Mouse (Mus musculus) lung, adult 2 months (tissue): Measurements from ENCODE around the gene Bola3. TPM values are rescaled to one million over a fixed set of nuclear protein-coding genes. Genes with fewer than 3 reads are reported as not detected.

ENCODE experiments used
- DNase-seq: peaks from one replicate; pipeline ENCODE4 v3.0.0; 2022
- H3K4me1 ChIP-seq: fragments of 200-500 bp; 2 replicates; pipeline ENCODE4 v1.6.1; 2011; ENCODE audit warnings: low read length; ENCODE audit not compliant: control insufficient read depth, insufficient read depth
- H3K4me3 ChIP-seq: fragments of 200-500 bp; replicated peaks from 2 replicates; pipeline ENCODE3; 2011; ENCODE audit warnings: low read depth, mild to moderate bottlenecking, control low read depth, low read length; ENCODE audit errors: extremely low read depth
- CTCF ChIP-seq: fragments of 200-500 bp; IDR thresholded peaks from 2 replicates; pipeline ENCODE4 v1.5.1; 2011; ENCODE audit warnings: mild to moderate bottlenecking, low read length, control low read depth; ENCODE audit not compliant: insufficient read depth
- POLR2A ChIP-seq: fragments of 200-500 bp; IDR thresholded peaks from 2 replicates; pipeline ENCODE4 v1.6.1; 2011; ENCODE audit warnings: low read depth, mild to moderate bottlenecking, control low read depth, low read length, borderline replicate concordance; ENCODE audit errors: extremely low read depth
- WGBS: fragments of 180-500 bp; shearing (Covaris S2); methylation state at CpG from one replicate; pipeline ENCODE4 v1.1.7; 2018; 5-methylcytosine and 5-hydroxymethylcytosine counted together
- polyA plus RNA-seq: library from polyadenylated mRNA; depleted of rRNA; stranded (reverse); fragments of >200 nt; gene quantifications from 2 replicates; pipeline ENCODE4 v1.2.3, GENCODE M21; 2012; rRNA removed

Gene Bola3
- polyA plus RNA-seq, 1 experiment: 12.5 TPM

DNA sequence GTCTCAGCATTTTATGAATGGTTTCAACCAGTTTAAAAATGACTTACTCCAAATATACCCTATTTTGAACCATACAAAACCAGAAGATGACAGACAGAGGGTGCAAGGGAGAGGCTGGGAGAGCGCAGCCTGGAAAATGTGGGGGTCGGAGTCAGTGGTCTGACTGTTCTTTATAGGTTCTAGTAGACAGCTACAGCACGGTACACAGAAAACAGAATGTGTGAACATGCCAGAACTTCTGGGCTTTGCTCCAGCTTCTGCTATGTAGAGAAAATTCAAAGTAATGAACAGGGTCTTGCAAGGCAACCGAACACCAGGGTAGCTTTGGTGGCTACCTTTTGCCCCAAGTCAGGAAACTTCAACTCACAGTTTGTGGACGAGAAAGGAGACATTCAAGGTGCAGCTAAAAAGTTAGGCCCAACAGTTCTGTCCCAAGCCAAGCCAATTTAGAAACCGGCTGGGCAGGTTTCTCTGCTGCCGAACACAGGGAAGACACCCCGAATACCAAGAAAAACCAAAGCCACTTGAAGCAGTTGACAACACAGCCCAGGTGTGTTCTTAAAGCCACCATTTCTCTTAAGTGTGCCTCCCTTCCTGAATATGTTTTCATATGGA, 43.3 kb downstream of the Bola3 start:
- 66% methylated on average over 8 of the region's 8 CpGs for WGBS
- peak; percentile 57 for DNase-seq
- Histone ChIP-seq H3K4me3 (no peak overlapping the region), H3K4me1 (peaks cover 9% of the 10 kb centered on the region)
- TF ChIP-seq CTCF (no peak), POLR2A (no peak)

DNA sequence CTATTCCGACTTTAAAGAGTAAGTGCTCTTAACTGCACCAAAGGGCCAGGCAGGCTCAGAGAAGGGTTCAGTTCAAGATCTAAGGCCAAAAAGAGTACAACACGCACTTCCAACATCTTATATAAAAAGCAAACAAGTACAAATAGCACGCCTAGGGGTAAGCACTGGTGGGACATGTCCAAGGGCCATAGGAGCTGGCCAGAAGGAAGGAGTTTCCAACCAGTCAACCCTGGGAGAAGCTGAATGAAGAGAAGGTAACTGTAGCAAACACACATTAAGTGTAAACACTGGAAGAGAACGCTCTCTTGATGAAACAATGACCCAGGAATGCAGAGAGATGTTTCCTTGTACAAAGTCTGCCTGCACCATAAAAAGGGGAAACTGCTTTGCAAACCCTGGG, 45.2 kb downstream of the Bola3 start:
- DNase-seq: no peak
- WGBS: 59% methylated on average over 4 of the region's 4 CpGs

DNA sequence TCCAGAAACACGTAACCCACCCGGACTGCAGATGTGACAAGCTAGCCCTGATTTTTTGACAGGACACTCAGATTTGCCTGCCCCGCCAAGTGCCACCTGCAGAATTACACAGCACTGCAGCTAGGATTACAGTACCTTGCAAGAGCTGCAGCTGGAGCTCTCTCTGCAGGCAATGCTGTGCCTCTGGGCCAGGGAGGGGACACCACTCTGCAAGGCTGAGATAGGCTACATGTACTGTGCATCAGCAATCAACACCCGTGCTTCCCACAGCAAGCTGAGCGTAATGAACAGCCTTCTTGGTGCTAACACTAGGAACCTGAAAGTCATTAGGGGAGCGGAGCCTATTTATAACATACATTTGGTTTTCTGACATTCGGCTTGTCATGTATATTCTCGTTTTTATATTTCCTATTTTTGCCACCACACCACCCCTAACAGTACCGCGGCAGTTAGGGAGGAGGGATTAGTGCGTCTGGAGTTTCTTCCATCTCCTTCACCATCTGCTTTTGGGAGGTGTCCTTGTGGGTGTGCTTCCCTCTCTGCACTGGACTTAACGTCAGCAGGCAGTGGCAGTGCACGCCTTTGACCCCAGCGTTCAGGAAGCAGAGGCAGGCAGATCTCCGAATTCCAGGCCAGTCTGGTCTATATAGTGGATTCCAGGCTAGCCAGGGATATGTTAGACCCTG, 46.7 kb downstream of the Bola3 start:
- no peak overlapping the region for H3K4me3 ChIP-seq
- WGBS: 89% methylated on average over 15 of the region's 15 CpGs
- DNase-seq: no peak

More for the DNA sequence above, 45.2 kb downstream of the Bola3 start:
- no peak overlapping the region for H3K4me3 ChIP-seq
- TF ChIP-seq CTCF (no peak), POLR2A (no peak)
- peaks cover 9% of the 10 kb centered on the region for H3K4me1 ChIP-seq

DNA sequence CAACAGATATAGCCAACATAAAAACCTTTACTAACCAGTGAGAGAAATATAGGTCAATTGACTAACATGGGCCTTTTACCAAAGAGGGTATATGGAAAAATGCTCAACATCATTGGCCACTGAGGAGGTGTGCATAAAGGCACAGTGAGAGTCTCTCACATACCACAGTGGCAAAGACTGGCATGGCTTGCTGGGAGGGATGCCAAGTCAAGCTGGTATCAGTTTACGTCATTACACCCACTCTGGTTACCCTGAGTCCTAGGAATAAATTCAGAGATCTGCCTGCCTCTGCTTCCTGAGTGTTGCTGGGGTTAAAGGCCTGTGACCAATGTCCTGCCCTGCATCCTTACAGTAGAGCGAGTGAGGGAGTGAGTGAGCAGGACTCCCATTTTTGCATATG, 47.8 kb downstream of the Bola3 start:
- DNase-seq: no peak
- Histone ChIP-seq H3K4me3 (no peak overlapping the region), H3K4me1 (peaks cover 6% of the 10 kb centered on the region)
- no peak for TF ChIP-seq POLR2A
- no peak for TF ChIP-seq CTCF
- 65% methylated on average over 2 of the region's 2 CpGs for WGBS

More for the DNA sequence above, 46.7 kb downstream of the Bola3 start:
- peaks cover 12% of the 10 kb centered on the region for H3K4me1 ChIP-seq
- TF ChIP-seq CTCF: no peak
- no peak for TF ChIP-seq POLR2A

DNA sequence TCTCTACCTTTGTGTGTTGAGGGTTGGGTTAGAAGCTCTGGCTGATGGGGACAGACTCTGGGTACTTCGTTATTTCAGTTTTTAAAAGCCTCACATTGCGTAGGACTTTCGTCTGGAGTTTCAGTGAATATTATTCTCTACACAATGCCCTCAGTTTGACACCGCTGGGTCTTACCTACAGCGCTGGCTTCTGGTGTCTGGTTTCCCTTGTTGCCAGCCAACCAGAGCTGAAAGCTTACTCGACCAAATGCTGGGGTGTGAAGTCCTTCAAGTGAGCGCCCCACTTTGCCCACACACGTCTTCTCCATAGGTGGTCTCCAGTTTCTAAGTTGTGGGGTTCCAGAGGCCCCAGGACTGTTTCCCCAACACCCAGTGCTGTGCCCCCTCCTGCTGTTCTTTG, 48.8 kb downstream of the Bola3 start:
- peaks cover 3% of the 10 kb centered on the region; the same call in 1 of the 2 replicates for H3K4me1 ChIP-seq
- no peak for TF ChIP-seq POLR2A
- TF ChIP-seq CTCF: no peak
- 73% methylated on average over 8 of the region's 8 CpGs for WGBS
- DNase-seq: no peak
- H3K4me3 ChIP-seq: no peak overlapping the region

DNA sequence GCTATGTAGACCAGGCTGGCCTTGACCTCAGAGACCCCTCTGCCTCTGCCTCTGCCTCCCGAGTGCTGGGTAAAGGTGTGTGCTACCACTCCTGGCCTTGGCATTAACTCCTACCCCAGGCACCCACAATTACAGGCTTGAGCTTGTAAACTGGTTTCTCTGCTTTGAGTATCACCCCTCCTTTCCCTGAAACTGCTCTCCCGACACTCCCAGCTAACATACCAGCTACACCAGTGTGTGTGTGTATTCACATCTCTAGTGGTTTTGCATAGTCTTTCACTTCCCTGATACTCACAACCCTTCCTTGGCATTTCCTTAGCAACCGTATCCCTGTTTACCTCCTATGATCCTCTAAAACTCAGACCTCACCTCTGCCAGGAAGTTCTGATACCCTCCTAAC, 50.8 kb downstream of the Bola3 start:
- DNase-seq: no peak
- TF ChIP-seq POLR2A (no peak), CTCF (no peak)
- 43% methylated on average over 3 of the region's 3 CpGs for WGBS
- Histone ChIP-seq H3K4me3 (no peak overlapping the region), H3K4me1 (peaks cover 3% of the 10 kb centered on the region; the same call in 1 of the 2 replicates)

DNA sequence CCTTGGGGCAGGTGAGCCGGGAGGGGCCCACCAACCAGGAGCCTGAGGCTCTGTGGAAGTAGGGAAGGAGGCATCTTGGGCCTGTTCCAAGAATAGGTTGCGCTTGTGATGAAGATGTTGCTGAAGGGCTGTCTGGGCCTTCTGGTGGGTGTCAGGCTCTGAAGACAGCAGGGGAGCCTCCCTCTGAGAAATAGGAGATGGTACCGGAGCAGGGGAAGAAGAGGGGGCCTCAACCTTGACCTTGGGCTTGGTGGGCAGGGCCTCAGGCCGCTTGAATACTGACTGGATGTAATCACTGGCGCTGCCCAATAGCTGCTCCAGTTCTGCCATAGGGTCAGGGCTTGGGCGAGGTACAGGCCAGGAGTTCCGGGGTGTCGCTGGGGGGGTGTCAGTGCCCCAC, 54.5 kb downstream of the Bola3 start:
- DNase-seq: no peak
- peaks cover 3% of the 10 kb centered on the region; the same call in 1 of the 2 replicates for H3K4me1 ChIP-seq
- 95% methylated on average over 8 of the region's 8 CpGs for WGBS
- no peak overlapping the region for H3K4me3 ChIP-seq
- TF ChIP-seq CTCF (no peak), POLR2A (no peak)

DNA sequence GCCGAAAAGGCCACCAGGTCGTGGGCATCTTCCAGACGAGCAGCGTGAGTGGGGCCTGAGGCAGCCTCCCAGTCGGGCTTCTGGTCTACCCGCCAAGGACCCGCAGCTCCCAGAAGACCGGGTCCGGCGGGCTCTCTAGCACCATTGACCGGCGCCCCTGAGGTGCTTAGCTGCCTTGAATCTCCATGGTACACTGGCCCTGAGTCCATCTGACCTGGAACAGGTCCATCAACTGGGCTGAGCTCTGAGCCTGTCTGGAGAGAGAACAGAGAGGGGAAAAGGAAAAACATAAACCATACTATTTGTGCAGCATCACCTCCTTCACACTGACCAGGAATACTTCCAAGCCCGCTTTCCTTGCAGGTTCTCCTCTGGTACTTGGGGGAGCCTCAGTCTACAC, 55.6 kb downstream of the Bola3 start:
- TF ChIP-seq POLR2A (no peak), CTCF (no peak)
- Histone ChIP-seq H3K4me3 (no peak overlapping the region), H3K4me1 (peaks cover 3% of the 10 kb centered on the region; the same call in 1 of the 2 replicates)
- WGBS: 94% methylated on average over 13 of the region's 13 CpGs
- no peak for DNase-seq

DNA sequence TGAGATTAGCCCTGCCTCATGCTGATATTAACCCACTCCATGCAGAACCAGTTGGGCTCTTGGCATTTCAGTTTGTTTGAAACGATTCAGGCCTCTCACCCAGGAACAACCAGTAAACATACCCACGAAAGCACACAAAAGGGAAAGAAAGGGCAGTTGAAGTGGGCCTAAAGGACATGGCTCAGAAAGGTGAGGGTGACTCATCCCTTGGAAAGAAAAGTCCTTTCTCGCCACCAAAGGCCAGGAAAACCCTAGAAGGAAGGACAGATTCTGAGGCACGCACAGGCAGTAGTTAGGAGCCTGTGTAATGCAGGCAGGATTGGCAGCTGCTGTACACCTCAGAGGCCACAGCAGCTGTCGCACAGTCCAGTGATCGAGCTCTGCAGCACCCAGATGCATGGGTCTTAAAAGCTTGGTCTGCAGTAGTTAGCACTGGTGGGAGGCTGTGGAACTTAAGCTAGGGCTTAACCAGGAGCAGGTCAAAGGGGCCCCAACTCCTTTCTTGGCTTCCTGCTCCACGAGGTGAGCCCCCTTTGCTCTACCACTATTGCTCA, 56.6 kb downstream of the Bola3 start:
- H3K4me1 ChIP-seq: peaks cover 6% of the 10 kb centered on the region
- TF ChIP-seq POLR2A (no peak), CTCF (no peak)
- no peak overlapping the region for H3K4me3 ChIP-seq
- DNase-seq: no peak
- WGBS: 61% methylated on average over 7 of the region's 7 CpGs

DNA sequence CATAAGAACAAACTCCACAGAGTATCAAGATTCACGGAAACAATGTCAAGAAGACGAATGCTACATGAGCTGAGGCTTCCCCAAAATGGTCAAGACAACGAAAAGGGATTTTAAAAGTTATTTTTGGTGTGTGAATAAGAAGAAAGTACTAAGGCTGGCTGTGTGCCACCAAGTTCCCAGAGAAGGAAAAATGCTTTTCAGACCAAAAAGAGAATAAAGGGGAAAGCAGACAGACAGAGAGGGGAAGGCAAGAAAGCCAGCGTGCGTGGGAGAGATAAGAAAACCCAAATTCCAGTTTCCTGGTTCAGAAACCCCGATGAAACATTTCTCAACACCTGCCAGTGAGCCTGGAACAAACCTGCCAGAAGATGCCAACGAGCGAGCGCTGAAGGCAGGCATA, 59.6 kb downstream of the Bola3 start:
- WGBS: 60% methylated on average over 9 of the region's 9 CpGs

More for the DNA sequence above, 59.6 kb downstream of the Bola3 start:
- H3K4me1 ChIP-seq: peaks cover 24% of the 10 kb centered on the region
- TF ChIP-seq CTCF (no peak), POLR2A (no peak)
- DNase-seq: no peak
- H3K4me3 ChIP-seq: no peak overlapping the region

Other genes starting within 250 kb of the Bola3 start
- 10.2 TPM in 2 replicates for gene Ccdc142, start 247.5 kb upstream of the Bola3 start, polyA plus RNA-seq
- gene Gm42688, start 247.5 kb upstream of the Bola3 start, polyA plus RNA-seq: 5.4 and 5.5 TPM in 2 replicates
- gene Mrpl53, start 240.1 kb upstream of the Bola3 start, polyA plus RNA-seq: 60.3 and 68.7 TPM in 2 replicates
- 40.6 and 44.1 TPM in 2 replicates for gene Mogs, start 233.7 kb upstream of the Bola3 start, polyA plus RNA-seq
- 174 and 211 TPM in 2 replicates for gene Wbp1, start 227.6 kb upstream of the Bola3 start, polyA plus RNA-seq
- gene Ino80b, start 223.7 kb upstream of the Bola3 start, polyA plus RNA-seq: 37.0 and 63.4 TPM in 2 replicates
- 110 and 116 TPM in 2 replicates for gene Rtkn, start 213.7 kb upstream of the Bola3 start, polyA plus RNA-seq
- 5.3 and 6.9 TPM in 2 replicates for gene Wdr54, start 192.8 kb upstream of the Bola3 start, polyA plus RNA-seq
- 4.6 and 5.5 TPM in 2 replicates for gene 1700003E16Rik, start 192.7 kb upstream of the Bola3 start, polyA plus RNA-seq
- gene Dctn1, start 183.2 kb upstream of the Bola3 start, polyA plus RNA-seq: 146 and 155 TPM in 2 replicates
- gene Slc4a5, start 129.3 kb upstream of the Bola3 start, polyA plus RNA-seq: 56.7 and 62.3 TPM in 2 replicates
- gene Mthfd2, start 23.2 kb upstream of the Bola3 start, polyA plus RNA-seq: 1.3 and 2.6 TPM in 2 replicates
- gene Mob1a, start 23.1 kb upstream of the Bola3 start, polyA plus RNA-seq: 39.1 and 41.3 TPM in 2 replicates
- 16.0 and 22.4 TPM in 2 replicates for gene Tet3, start 109.9 kb downstream of the Bola3 start, polyA plus RNA-seq
- gene Dguok, start 157.8 kb downstream of the Bola3 start, polyA plus RNA-seq: 54.9 and 55.5 TPM in 2 replicates
- 64.6 and 108 TPM in 2 replicates for gene Actg2, start 187.1 kb downstream of the Bola3 start, polyA plus RNA-seq
- 10.7 and 14.0 TPM in 2 replicates for gene Stambp, start 223.6 kb downstream of the Bola3 start, polyA plus RNA-seq